Mouse (Mus musculus): Measurements from ENCODE around the gene Bag1. TPM values are rescaled to one million over a fixed set of nuclear protein-coding genes. Genes with fewer than 3 reads are reported as not detected.

Bag1 gene
- total and polyA plus RNA-seq, 3 experiments, result 194 to 235 TPM; not detected in 1

- Histone ChIP-seq H3K9me3 (replicated peaks; ENCODE audit: insufficient read depth, low read length) (no peaks in the 10 kb centered on the region), H3K4me3 (ENCODE audit: control insufficient read depth in 1 of 2, insufficient read depth in 1 of 2, low read depth in 2 of 2, low read length in 2 of 2) (peak overlapping the region; percentile 88 to 95), H3K27ac (ENCODE audit: control insufficient read depth, low read depth, low read length) (peak overlapping the region; percentile 30), H3K36me3 (ENCODE audit: control insufficient read depth in 1 of 2, insufficient read depth in 2 of 2, low read length in 2 of 2) (peaks cover 17 to 22% of the 10 kb centered on the region in 2 experiments), H3K4me1 (ENCODE audit: control insufficient read depth in 1 of 2, insufficient read depth in 2 of 2, low read length in 2 of 2) (peaks cover 4 to 8% of the 10 kb centered on the region in 2 experiments; a peak in 3 of 4 replicates), H3K27me3 (ENCODE audit: control insufficient read depth in 1 of 2, insufficient read depth in 2 of 2, low read length in 2 of 2) (no peaks in the 10 kb centered on the region), H3K79me2 (ENCODE audit: control insufficient read depth, insufficient read depth, low read length, poor library complexity) (peaks cover 30% of the 10 kb centered on the region), H3K9ac (ENCODE audit: control insufficient read depth, low read depth, low read length, poor library complexity, severe bottlenecking) (peak overlapping the region; percentile 75)
- peak; percentile 66 for DNase-seq (ENCODE audit: low read depth, low spot score)
- TF ChIP-seq MAFK (IDR thresholded peaks at IDR 0.05; ENCODE audit: borderline replicate concordance, low read depth, low read length), result peak; percentile 86; the same call in 1 of the 2 replicates
- TF ChIP-seq RCOR1 (IDR thresholded peaks at IDR 0.05; ENCODE audit: low read depth, low read length), result no peak
- TF ChIP-seq TCF12 (IDR thresholded peaks at IDR 0.05; ENCODE audit: low read depth, low read length), result peak; percentile 52; the same call in 1 of the 2 replicates
- TF ChIP-seq ZNF384 (IDR thresholded peaks at IDR 0.05; ENCODE audit: low read depth, low read length), result peak; percentile 76; the same call in 1 of the 2 replicates
- TF ChIP-seq SIN3A (IDR thresholded peaks at IDR 0.05; ENCODE audit: low read length), result peak; percentile 65
- peak; percentile 60 for TF ChIP-seq GATA1 (IDR thresholded peaks at IDR 0.05; ENCODE audit: low read depth, low read length)
- peak; percentile 58 to 77; a peak in 2 of 4 replicates for TF ChIP-seq EP300 (IDR thresholded peaks at IDR 0.05; ENCODE audit: low read depth in 1 of 2, low read length in 2 of 2)
- no peak for TF ChIP-seq SMC3 (IDR thresholded peaks at IDR 0.05; ENCODE audit: low read depth, low read length)
- no peak for TF ChIP-seq JUND (IDR thresholded peaks at IDR 0.05; ENCODE audit: low read depth, low read length)
- TF ChIP-seq TAL1 (IDR thresholded peaks at IDR 0.05; ENCODE audit: low read length), result peak; percentile 35; the same call in 1 of the 2 replicates
Observed at GRCm38 (mm10) chr4:40946516-40947121, 1.5 kb downstream of the Bag1 start.

DNA sequence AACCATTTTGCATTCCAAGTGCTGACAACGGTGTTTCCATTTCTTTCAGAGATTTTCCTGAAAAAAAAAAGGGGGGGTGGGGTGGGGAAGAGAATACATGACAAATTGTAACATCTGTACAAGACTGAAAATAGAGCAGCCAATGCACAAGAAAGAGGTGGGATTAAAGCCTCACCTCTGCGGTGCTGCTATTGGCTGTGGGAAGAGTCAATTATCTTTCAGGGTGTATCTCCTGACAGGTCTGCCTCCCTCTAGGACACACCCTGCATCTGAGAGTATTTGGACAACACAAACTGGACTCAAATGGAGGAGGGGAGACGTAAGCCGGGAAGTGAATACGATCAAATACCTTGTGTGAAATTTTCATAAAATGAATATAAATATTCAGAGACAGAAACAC is 4.4 kb downstream of the Bag1 start:
- Histone ChIP-seq H3K79me2 (ENCODE audit: control insufficient read depth, insufficient read depth, low read length, poor library complexity) (peaks cover 25% of the 10 kb centered on the region), H3K4me3 (ENCODE audit: control insufficient read depth in 1 of 2, insufficient read depth in 1 of 2, low read depth in 2 of 2, low read length in 2 of 2) (no peak overlapping the region), H3K36me3 (ENCODE audit: control insufficient read depth in 1 of 2, insufficient read depth in 2 of 2, low read length in 2 of 2) (peaks cover 15 to 37% of the 10 kb centered on the region in 2 experiments), H3K4me1 (ENCODE audit: control insufficient read depth in 1 of 2, insufficient read depth in 2 of 2, low read length in 2 of 2) (peaks cover 0 to 3% of the 10 kb centered on the region in 2 experiments; a peak in 2 of 4 replicates), H3K27ac (ENCODE audit: control insufficient read depth, low read depth, low read length) (no peak overlapping the region), H3K27me3 (ENCODE audit: control insufficient read depth in 1 of 2, insufficient read depth in 2 of 2, low read length in 2 of 2) (no peaks in the 10 kb centered on the region), H3K9me3 (replicated peaks; ENCODE audit: insufficient read depth, low read length) (no peaks in the 10 kb centered on the region), H3K9ac (ENCODE audit: control insufficient read depth, low read depth, low read length, poor library complexity, severe bottlenecking) (no peak overlapping the region)
- TF ChIP-seq JUND (IDR thresholded peaks at IDR 0.05; ENCODE audit: low read depth, low read length) (no peak), CTCF (IDR thresholded peaks at IDR 0.05 in 2 of 3, conservative IDR thresholded peaks at IDR 0.05 in 1 of 3; ENCODE audit: control insufficient read depth in 1 of 3, insufficient read depth in 1 of 3, low read depth in 2 of 3, low read length in 3 of 3, poor library complexity in 1 of 3, severe bottlenecking in 1 of 3) (no peak), EP300 (IDR thresholded peaks at IDR 0.05; ENCODE audit: low read depth in 1 of 2, low read length in 2 of 2) (no peak), USF2 (IDR thresholded peaks at IDR 0.05; ENCODE audit: borderline replicate concordance in 1 of 2, insufficient read depth in 1 of 2, low read depth in 1 of 2, low read length in 2 of 2) (no peak), GATA1 (IDR thresholded peaks at IDR 0.05; ENCODE audit: low read depth, low read length) (no peak), POLR2AphosphoS5 (IDR thresholded peaks at IDR 0.05; ENCODE audit: borderline replicate concordance, low read depth, low read length) (no peak), KAT2A (conservative IDR thresholded peaks at IDR 0.05; ENCODE audit: low read depth, low read length) (no peak), TCF12 (IDR thresholded peaks at IDR 0.05; ENCODE audit: low read depth, low read length) (no peak), TBP (IDR thresholded peaks at IDR 0.05; ENCODE audit: low read depth, low read length) (no peak), POLR2AphosphoS2 (IDR thresholded peaks at IDR 0.05; ENCODE audit: low read length) (no peak), NELFE (IDR thresholded peaks at IDR 0.05; ENCODE audit: low read depth, low read length) (no peak), UBTF (IDR thresholded peaks at IDR 0.05; ENCODE audit: borderline replicate concordance, insufficient read depth, low read depth, low read length) (no peak), ZNF384 (IDR thresholded peaks at IDR 0.05; ENCODE audit: low read depth, low read length) (no peak), ETS1 (IDR thresholded peaks at IDR 0.05; ENCODE audit: low read depth, low read length) (no peak), RCOR1 (IDR thresholded peaks at IDR 0.05; ENCODE audit: low read depth, low read length) (no peak), MAZ (IDR thresholded peaks at IDR 0.05; ENCODE audit: low read depth, low read length) (no peak), NRF1 (IDR thresholded peaks at IDR 0.05; ENCODE audit: insufficient read depth, low read depth, low read length, poor library complexity, severe bottlenecking) (no peak)
- DNase-seq (ENCODE audit: low read depth, low spot score), result peak; percentile 18

Data from MEL (cell line).